Mouse (Mus musculus) heart, embryonic 14.5 days (tissue): ENCODE data around the gene Nemp2. TPM values are rescaled to one million over a fixed set of nuclear protein-coding genes. Genes with fewer than 3 reads are reported as not detected.
A peak's percentile ranks its signal among the peaks of the same experiment; 100 is the strongest.

Experiments used
- ATAC-seq: fragments of 200-750 bp; cut with Nextera tagmentation; 2 replicates; pipeline ENCODE4 v1.8.0; 2017; ENCODE audit warnings: low read depth, moderate TSS enrichment; ENCODE audit not compliant: insufficient number of reproducible peaks, insufficient read depth, low FRiP score
- H3K27ac ChIP-seq, 2 experiments: fragments of 200-500 bp in 1 of 2; fragments of 300-500 bp in 1 of 2; sonication (generic) in 1 of 2; replicated peaks in 1 of 2; 2 replicates each; pipeline ENCODE4 v1.5.1; 2012 to 2014; ENCODE audit warnings: low read depth in 2 of 2, low read length in 2 of 2, control low read depth in 1 of 2, mild to moderate bottlenecking in 1 of 2, mixed read lengths in 1 of 2; ENCODE audit not compliant: control insufficient read depth in 1 of 2, insufficient read depth in 1 of 2
- H3K27me3 ChIP-seq: fragments of 300-500 bp; sonication (generic); 2 replicates; pipeline ENCODE4 v1.6.1; 2014; ENCODE audit warnings: mild to moderate bottlenecking, low read length, control low read depth; ENCODE audit not compliant: control insufficient read depth, insufficient read depth
- H3K36me3 ChIP-seq: fragments of 300-500 bp; sonication (generic); 2 replicates; pipeline ENCODE4 v1.6.1; 2014; ENCODE audit warnings: mild to moderate bottlenecking, control low read depth, low read length, mixed read lengths; ENCODE audit not compliant: control insufficient read depth, insufficient read depth
- H3K4me1 ChIP-seq, 2 experiments: fragments of 200-500 bp in 1 of 2; fragments of 300-500 bp in 1 of 2; sonication (generic) in 1 of 2; 2 replicates each; pipeline ENCODE4 v1.6.1; 2012 to 2014; ENCODE audit warnings: low read length in 2 of 2, control low read depth in 1 of 2, mixed read lengths in 1 of 2; ENCODE audit not compliant: control insufficient read depth in 2 of 2, insufficient read depth in 2 of 2
- H3K4me2 ChIP-seq: fragments of 300-500 bp; sonication (generic); 2 replicates; pipeline ENCODE4 v1.6.1; 2014; ENCODE audit warnings: mild to moderate bottlenecking, low read length
- H3K4me3 ChIP-seq, 2 experiments: fragments of 200-500 bp in 1 of 2; fragments of 300-500 bp in 1 of 2; sonication (generic) in 1 of 2; 2 replicates each; pipeline ENCODE4 v1.5.1; 2012 to 2014; ENCODE audit warnings: low read length in 2 of 2, mild to moderate bottlenecking in 2 of 2, control low read depth in 1 of 2, low read depth in 1 of 2, moderate library complexity in 1 of 2; ENCODE audit not compliant: control insufficient read depth in 1 of 2, insufficient read depth in 1 of 2
- H3K9ac ChIP-seq: fragments of 300-500 bp; sonication (generic); 2 replicates; pipeline ENCODE4 v1.6.1; 2014; ENCODE audit warnings: mild to moderate bottlenecking, low read length
- H3K9me3 ChIP-seq: fragments of 300-500 bp; sonication (generic); 2 replicates; pipeline ENCODE4 v1.6.1; 2016; ENCODE audit warnings: low read length, control low read depth; ENCODE audit not compliant: control insufficient read depth
- WGBS: fragments of 180-500 bp; shearing (Covaris S2); extraction: QIAGEN DNeasy Blood & Tissue Kit; methylation state at CpG from one replicate; pipeline ENCODE4 v1.1.7; 2014; 5-methylcytosine and 5-hydroxymethylcytosine counted together
- polyA plus RNA-seq: library from polyadenylated mRNA; unstranded; fragments of >200 nt; fragmentation: Nextera tagmentation; extraction: Ambion mirVana; gene quantifications from 2 replicates; pipeline ENCODE4 v1.2.1, GENCODE M21; 2014

Nemp2 gene
- polyA plus RNA-seq, 1 experiment from 2014 or later = 5.6 TPM

GRCm38 (mm10) chr1:52607700-52608099, 22.8 kb upstream of the Nemp2 start:
- Histone ChIP-seq H3K9me3 (peaks cover 7% of the 10 kb centered on the region; the same call in 1 of the 2 replicates), H3K4me3 (no peak overlapping the region), H3K9ac (no peak overlapping the region), H3K4me2 (no peak overlapping the region), H3K27me3 (no peaks in the 10 kb centered on the region), H3K36me3 (no peaks in the 10 kb centered on the region), H3K4me1 (no peaks in the 10 kb centered on the region), H3K27ac (no peak overlapping the region)
- ATAC-seq = no peak
- 61% methylated on average over 1 of the region's 1 CpGs for WGBS

GRCm38 (mm10) chr1:52608486-52608885, 22.0 kb upstream of the Nemp2 start:
- WGBS = 87% methylated on average over 4 of the region's 4 CpGs
- no peak for ATAC-seq

GRCm38 (mm10) chr1:52618217-52618616, 12.3 kb upstream of the Nemp2 start:
- Histone ChIP-seq H3K36me3 (no peaks in the 10 kb centered on the region), H3K4me3 (no peak overlapping the region), H3K9ac (no peak overlapping the region), H3K9me3 (0 out of 2 replicates have a peak, but pooled peaks cover 5% of the 10 kb centered on the region), H3K4me1 (no peaks in the 10 kb centered on the region), H3K4me2 (no peak overlapping the region), H3K27me3 (no peaks in the 10 kb centered on the region), H3K27ac (no peak overlapping the region)
- no peak for ATAC-seq
- 36% methylated on average over 1 of the region's 1 CpGs for WGBS

More at GRCm38 (mm10) chr1:52608486-52608885, 22.0 kb upstream of the Nemp2 start:
- Histone ChIP-seq H3K4me1 (no peaks in the 10 kb centered on the region), H3K4me3 (no peak overlapping the region), H3K27me3 (no peaks in the 10 kb centered on the region), H3K9ac (no peak overlapping the region), H3K27ac (no peak overlapping the region), H3K4me2 (no peak overlapping the region), H3K9me3 (peaks cover 7% of the 10 kb centered on the region; the same call in 1 of the 2 replicates), H3K36me3 (no peaks in the 10 kb centered on the region)

GRCm38 (mm10) chr1:52620442-52620841, 10.1 kb upstream of the Nemp2 start:
- H3K4me1 ChIP-seq = no peaks in the 10 kb centered on the region
- H3K4me3 ChIP-seq = no peak overlapping the region
- ATAC-seq = no peak
- H3K9me3 ChIP-seq = 0 out of 2 replicates have a peak, but pooled peaks cover 5% of the 10 kb centered on the region
- no peaks in the 10 kb centered on the region for H3K27me3 ChIP-seq
- H3K4me2 ChIP-seq = no peak overlapping the region
- no peak overlapping the region for H3K9ac ChIP-seq
- H3K27ac ChIP-seq = no peak overlapping the region
- no peaks in the 10 kb centered on the region for H3K36me3 ChIP-seq

GRCm38 (mm10) chr1:52630937-52631299, 415 bp downstream of the Nemp2 start:
- peaks cover 0 to 11% of the 10 kb centered on the region in 2 experiments; a peak in 3 of 4 replicates for H3K4me1 ChIP-seq
- H3K4me2 ChIP-seq = peak overlapping the region; percentile 63
- peak overlapping the region; percentile 78 for H3K9ac ChIP-seq
- no peaks in the 10 kb centered on the region for H3K36me3 ChIP-seq
- 1% methylated on average over 6 of the region's 6 CpGs for WGBS
- H3K4me3 ChIP-seq = peak overlapping the region; percentile 69 to 77
- peak overlapping the region; percentile 51 to 72; a peak in 3 of 4 replicates for H3K27ac ChIP-seq
- H3K27me3 ChIP-seq = no peaks in the 10 kb centered on the region
- ATAC-seq = peak; percentile 64; the same call in 1 of the 2 replicates
- no peaks in the 10 kb centered on the region for H3K9me3 ChIP-seq

DNA sequence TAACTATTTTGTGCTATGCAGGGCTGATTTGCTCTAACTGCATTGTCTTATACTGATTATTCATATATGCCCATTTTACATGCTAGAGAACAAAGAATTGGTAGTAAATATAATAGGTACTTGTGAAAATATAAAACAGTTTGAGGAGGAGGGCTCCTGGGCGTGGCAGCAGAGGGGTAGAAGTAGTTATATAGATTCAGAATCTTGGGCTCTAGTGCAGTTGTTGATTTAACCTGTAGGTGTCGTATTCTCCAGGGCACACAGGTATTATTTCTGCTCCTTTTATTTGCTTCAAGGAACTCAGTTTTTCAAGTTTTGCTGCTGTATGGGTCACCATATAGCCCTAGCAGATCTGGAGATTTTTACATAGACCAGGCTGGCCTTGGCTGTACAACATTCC, 1.1 kb downstream of the Nemp2 start:
- ATAC-seq = no peak
- Histone ChIP-seq H3K36me3 (no peaks in the 10 kb centered on the region), H3K4me3 (peak overlapping the region in 1 of 2 experiments; percentile 69; a peak in 2 of 4 replicates), H3K4me1 (peaks cover 0 to 11% of the 10 kb centered on the region in 2 experiments; a peak in 3 of 4 replicates), H3K9me3 (no peaks in the 10 kb centered on the region), H3K9ac (peak overlapping the region; percentile 78), H3K27ac (no peak overlapping the region), H3K4me2 (peak overlapping the region; percentile 63), H3K27me3 (no peaks in the 10 kb centered on the region)
- 72% methylated on average over 2 of the region's 2 CpGs for WGBS

DNA sequence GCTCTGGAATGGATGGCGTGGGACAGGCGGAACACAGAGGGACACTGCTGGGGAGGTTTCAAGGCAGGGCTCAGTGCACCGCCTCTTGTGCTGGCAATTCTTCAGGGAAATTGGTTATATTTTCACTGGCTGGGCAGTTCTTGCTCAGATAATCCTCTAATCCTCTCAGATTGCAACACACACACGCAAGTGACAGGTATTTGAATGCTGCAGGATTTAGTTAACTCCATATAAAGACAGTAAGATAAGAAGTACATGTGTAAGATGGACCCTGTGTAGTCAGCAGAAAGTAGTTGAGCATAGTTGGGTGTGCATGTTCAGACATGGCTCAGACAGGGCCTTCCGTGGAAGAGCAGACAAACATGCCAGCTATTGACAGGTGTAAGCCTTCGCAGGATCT, 3.7 kb downstream of the Nemp2 start:
- no peaks in the 10 kb centered on the region for H3K9me3 ChIP-seq
- no peak overlapping the region for H3K9ac ChIP-seq
- H3K4me1 ChIP-seq = peaks cover 0 to 11% of the 10 kb centered on the region in 2 experiments; a peak in 3 of 4 replicates
- no peak overlapping the region for H3K4me2 ChIP-seq
- H3K36me3 ChIP-seq = peaks cover 16% of the 10 kb centered on the region
- no peak for ATAC-seq
- no peak overlapping the region for H3K4me3 ChIP-seq
- 85% methylated on average over 6 of the region's 6 CpGs for WGBS
- no peaks in the 10 kb centered on the region for H3K27me3 ChIP-seq
- H3K27ac ChIP-seq = no peak overlapping the region

GRCm38 (mm10) chr1:52635932-52636331, 5.4 kb downstream of the Nemp2 start:
- ATAC-seq = no peak
- Histone ChIP-seq H3K27me3 (no peaks in the 10 kb centered on the region), H3K9me3 (no peaks in the 10 kb centered on the region), H3K4me3 (no peak overlapping the region), H3K36me3 (peaks cover 27% of the 10 kb centered on the region), H3K9ac (no peak overlapping the region), H3K4me1 (peaks cover 0 to 11% of the 10 kb centered on the region in 2 experiments; a peak in 3 of 4 replicates), H3K4me2 (no peak overlapping the region), H3K27ac (no peak overlapping the region)
- 87% methylated on average over 3 of the region's 3 CpGs for WGBS
